In the genomic region with DNA sequence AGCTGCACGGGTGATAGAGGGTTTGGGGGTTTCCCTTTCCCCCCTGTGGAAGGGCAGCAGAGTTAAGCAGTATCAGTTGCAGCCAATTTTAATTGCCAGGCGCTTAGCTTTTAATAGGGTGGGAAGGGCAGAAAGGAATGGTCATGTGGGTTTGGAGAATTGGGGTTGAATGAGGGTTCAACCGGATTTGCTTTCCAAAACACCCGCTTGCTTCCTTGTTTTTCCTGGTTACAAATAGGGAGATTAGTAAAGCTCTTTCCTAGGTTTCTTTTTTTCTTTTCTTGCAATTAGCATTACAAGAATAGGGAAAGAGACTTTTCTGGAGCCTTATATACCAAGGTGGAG, we compare ENCODE assay signal across 8 mouse cellular contexts. TPM values are rescaled to one million over a fixed set of nuclear protein-coding genes. Genes with fewer than 3 reads are reported as not detected.
DNase-seq lines count a peak whose midpoint lies in the region; ATAC-seq and TF ChIP-seq lines count a peak whose summit lies in the region.

No protein-coding gene starts in this region.

- TF ChIP-seq CTCF in brain, embryonic 14.5 days (IDR thresholded peaks at IDR 0.05; ENCODE audit: borderline replicate concordance, extremely low read depth, insufficient read depth, insufficient read length) = no peak

- 0% methylated on average over 4 of the region's 4 CpGs for WGBS in kidney, embryonic 14.5 days
- 0% methylated on average over 4 of the region's 4 CpGs for WGBS in midbrain, embryonic 16.5 days

- TF ChIP-seq POLR2A in brain, embryonic 14.5 days (IDR thresholded peaks at IDR 0.05; ENCODE audit: borderline replicate concordance, extremely low read depth, insufficient read depth, insufficient read length, poor library complexity, severe bottlenecking) = no peak

- ATAC-seq in kidney, embryonic 14.5 days (ENCODE audit: low FRiP score, low TSS enrichment) = no peak
- ATAC-seq in midbrain, embryonic 16.5 days = 0 out of 2 replicates have a peak, but pooled peaks have one; percentile 6

- peak overlapping the region; percentile 99 for H3K27ac ChIP-seq in kidney, embryonic 14.5 days (ENCODE audit: low read depth, low read length)
- peak overlapping the region; percentile 99 for H3K27ac ChIP-seq in midbrain, embryonic 16.5 days (ENCODE audit: low read length)

- H3K36me3 ChIP-seq in kidney, embryonic 14.5 days (ENCODE audit: control insufficient read depth, insufficient read depth, low read length) = peaks cover 8% of the 10 kb centered on the region
- H3K36me3 ChIP-seq in midbrain, embryonic 16.5 days (ENCODE audit: control insufficient read depth, insufficient read depth, low read length) = peaks cover 2% of the 10 kb centered on the region; the same call in 1 of the 2 replicates

- intact Hi-C loops in gastrocnemius, postnatal 36 days (cut with DNase I) = loop anchor here (1.0 kb wide), 1 partner anchor 14 kb away; no protein-coding TSS in a partner anchor

- H3K4me3 ChIP-seq in kidney, embryonic 14.5 days (ENCODE audit: low read length) = peak overlapping the region; percentile 87
- peak overlapping the region; percentile 63 for H3K4me3 ChIP-seq in midbrain, embryonic 16.5 days (ENCODE audit: low read depth, low read length)

- peaks cover 21% of the 10 kb centered on the region for H3K4me1 ChIP-seq in kidney, embryonic 14.5 days (ENCODE audit: control insufficient read depth, insufficient read depth, low read length)
- H3K4me1 ChIP-seq in midbrain, embryonic 16.5 days (ENCODE audit: control insufficient read depth, insufficient read depth, low read length) = peaks cover 40% of the 10 kb centered on the region

- no peaks in the 10 kb centered on the region for H3K9me3 ChIP-seq in kidney, embryonic 14.5 days (ENCODE audit: control insufficient read depth, low read length)
- no peaks in the 10 kb centered on the region for H3K9me3 ChIP-seq in midbrain, embryonic 16.5 days (replicated peaks; ENCODE audit: control insufficient read depth, low read length, poor library complexity, severe bottlenecking)

- DNase-seq in kidney, adult 18-20 months = no peak
- DNase-seq in brain, embryonic 14.5 days (ENCODE audit: low read depth) = peak; percentile 69
- peak; percentile 58 for DNase-seq in induced T-regulatory cell, adult 2 months (ENCODE audit: low read depth)
- DNase-seq in gastrocnemius, postnatal 36 days = no peak
- DNase-seq in frontal cortex, postnatal 10 days (ENCODE audit: low spot score in 2 of 2) = no peak
- no peak for DNase-seq in embryo, embryonic 11 days

- no peaks in the 10 kb centered on the region for H3K27me3 ChIP-seq in kidney, embryonic 14.5 days (ENCODE audit: control insufficient read depth, insufficient read depth, low read length)
- H3K27me3 ChIP-seq in midbrain, embryonic 16.5 days (ENCODE audit: control insufficient read depth, insufficient read depth, low read depth, low read length) = no peaks in the 10 kb centered on the region

- peak overlapping the region; percentile 76 for H3K4me2 ChIP-seq in kidney, embryonic 14.5 days (replicated peaks; ENCODE audit: low read depth, low read length)
- peak overlapping the region; percentile 92 for H3K4me2 ChIP-seq in midbrain, embryonic 16.5 days (ENCODE audit: low read length)

- H3K9ac ChIP-seq in kidney, embryonic 14.5 days (ENCODE audit: low read depth, low read length) = peak overlapping the region; percentile 93
- peak overlapping the region; percentile 97 for H3K9ac ChIP-seq in midbrain, embryonic 16.5 days (ENCODE audit: low read depth, low read length)

RNA-seq across cellular contexts. Expression of gene Dedd, which starts 1.2 kb away (rescaled TPM):
- polyA plus RNA-seq in kidney, embryonic 14.5 days (2014; fragmentation: Nextera tagmentation; extraction: Ambion mirVana) = 38.8 and 47.1 TPM in 2 replicates
- polyA plus RNA-seq in brain, embryonic 14.5 days (2012; rRNA removed) = 62.1 and 63.5 TPM in 2 replicates
- polyA plus RNA-seq in midbrain, embryonic 16.5 days (2015; fragmentation: Nextera tagmentation; extraction: Ambion mirVana) = 53.6 and 55.2 TPM in 2 replicates
- 10 to 100 TPM; 26.6 to 31.1 TPM for total RNA-seq in gastrocnemius, postnatal 36 days (2021)

RNA-seq across cellular contexts. Expression of gene Nit1, which starts 15.3 kb away (rescaled TPM):
- 33.7 and 34.5 TPM in 2 replicates for polyA plus RNA-seq in kidney, embryonic 14.5 days (2014; fragmentation: Nextera tagmentation; extraction: Ambion mirVana)
- 57.0 and 73.1 TPM in 2 replicates for polyA plus RNA-seq in brain, embryonic 14.5 days (2012; rRNA removed)
- 53.8 and 56.9 TPM in 2 replicates for polyA plus RNA-seq in midbrain, embryonic 16.5 days (2015; fragmentation: Nextera tagmentation; extraction: Ambion mirVana)
- total RNA-seq in gastrocnemius, postnatal 36 days (2021) = 10 to 100 TPM; 23.2 to 23.9 TPM

RNA-seq across cellular contexts. Expression of gene Pfdn2, which starts 15.3 kb away (rescaled TPM):
- 53.7 and 103 TPM in 2 replicates for polyA plus RNA-seq in kidney, embryonic 14.5 days (2014; fragmentation: Nextera tagmentation; extraction: Ambion mirVana)
- 45.5 and 90.3 TPM in 2 replicates for polyA plus RNA-seq in brain, embryonic 14.5 days (2012; rRNA removed)
- polyA plus RNA-seq in midbrain, embryonic 16.5 days (2015; fragmentation: Nextera tagmentation; extraction: Ambion mirVana) = 146 and 166 TPM in 2 replicates
- total RNA-seq in gastrocnemius, postnatal 36 days (2021) = 10 to 100 TPM; 85.7 to 91.7 TPM

RNA-seq across cellular contexts. Expression of gene Klhdc9, which starts 30.4 kb away (rescaled TPM):
- 2.2 and 2.4 TPM in 2 replicates for polyA plus RNA-seq in kidney, embryonic 14.5 days (2014; fragmentation: Nextera tagmentation; extraction: Ambion mirVana)
- 3.1 and 3.7 TPM in 2 replicates for polyA plus RNA-seq in brain, embryonic 14.5 days (2012; rRNA removed)
- polyA plus RNA-seq in midbrain, embryonic 16.5 days (2015; fragmentation: Nextera tagmentation; extraction: Ambion mirVana) = 4.3 and 4.6 TPM in 2 replicates
- total RNA-seq in gastrocnemius, postnatal 36 days (2021) = not detected

RNA-seq across cellular contexts. Expression of gene Ufc1, which starts 35.4 kb away (rescaled TPM):
- polyA plus RNA-seq in kidney, embryonic 14.5 days (2014; fragmentation: Nextera tagmentation; extraction: Ambion mirVana) = 114 and 123 TPM in 2 replicates
- polyA plus RNA-seq in brain, embryonic 14.5 days (2012; rRNA removed) = 52.7 and 63.1 TPM in 2 replicates
- 105 and 116 TPM in 2 replicates for polyA plus RNA-seq in midbrain, embryonic 16.5 days (2015; fragmentation: Nextera tagmentation; extraction: Ambion mirVana)
- total RNA-seq in gastrocnemius, postnatal 36 days (2021) = 10 to 100 TPM; 80.9 to 82.2 TPM

Comparison
In these comparisons a context has a peak if more than half of its experiments do, and no peak if none do; other contexts are left out.
1. DNase-seq: peak in brain, embryonic 14.5 days (single experiment) and induced T-regulatory cell, adult 2 months (single experiment); none in kidney, adult 18-20 months (single experiment), gastrocnemius, postnatal 36 days (0 of 2), frontal cortex, postnatal 10 days (0 of 2) and embryo, embryonic 11 days (single experiment).